Mouse (Mus musculus): ENCODE measurements around the gene Mapre3.

GRCm38 (mm10) chr5:30816261-30816791 is 1.9 kb downstream of the Mapre3 start:
- TF ChIP-seq MAFK (IDR thresholded peaks at IDR 0.05; ENCODE audit: insufficient read depth, low read depth, low read length) (no peak), HCFC1 (IDR thresholded peaks at IDR 0.05; ENCODE audit: borderline replicate concordance, insufficient read depth, low read length) (no peak), ZC3H11A (IDR thresholded peaks at IDR 0.05; ENCODE audit: borderline replicate concordance, low read depth, low read length) (no peak), ZNF384 (IDR thresholded peaks at IDR 0.05; ENCODE audit: low read depth, low read length) (no peak), CHD2 (IDR thresholded peaks at IDR 0.05; ENCODE audit: low read depth, low read length) (no peak)

Data from ES-E14 (cell line).